Mouse (Mus musculus): ENCODE data around the gene Flt3l.
"Not testable (repeated sequence)": the region's sequence is repeated elsewhere in the genome, so short reads cannot be mapped to it uniquely, and the experiment has no call there.

Gene Flt3l

GRCm38 (mm10) chr7:45135993-45136567 lies at the start of gene Flt3l, which contains the start of gene Gm45713:
Flt3l (minus strand) TSS chr7:45136432.
Gm45713 (minus strand) TSS chr7:45136231.
- DNase-seq (ENCODE audit: low spot score) = peak; percentile 75

GRCm38 (mm10) chr7:45185921-45186320 lies 49.7 kb upstream of the Flt3l start:
- no peak for DNase-seq (ENCODE audit: low spot score)

- no peak for DNase-seq (ENCODE audit: low spot score)
Observed at GRCm38 (mm10) chr7:45183672-45184071, 47.4 kb upstream of the Flt3l start.

GRCm38 (mm10) chr7:45182606-45183005 lies 46.4 kb upstream of the Flt3l start:
- no peak for DNase-seq (ENCODE audit: low spot score)

GRCm38 (mm10) chr7:45182199-45182601 lies 46.0 kb upstream of the Flt3l start:
- peak; percentile 55 for DNase-seq (ENCODE audit: low spot score)

GRCm38 (mm10) chr7:45181540-45181939 lies 45.3 kb upstream of the Flt3l start:
- DNase-seq (ENCODE audit: low spot score) = no peak

- no peak for DNase-seq (ENCODE audit: low spot score)
Observed at GRCm38 (mm10) chr7:45180896-45181477, 44.8 kb upstream of the Flt3l start, which contains the start of gene Pth2. Pth2 (plus strand) TSS chr7:45180995.

GRCm38 (mm10) chr7:45179469-45179868 lies 43.2 kb upstream of the Flt3l start, which contains the start of gene Gfy:
Gfy (minus strand) TSS chr7:45179569.
- no peak for DNase-seq (ENCODE audit: low spot score)

GRCm38 (mm10) chr7:45178550-45178949 lies 42.3 kb upstream of the Flt3l start:
- DNase-seq (ENCODE audit: low spot score) = no peak

- DNase-seq (ENCODE audit: low spot score) = no peak
Observed at GRCm38 (mm10) chr7:45176356-45176755, 40.1 kb upstream of the Flt3l start.

- no peak for DNase-seq (ENCODE audit: low spot score)
Observed at GRCm38 (mm10) chr7:45175929-45176328, 39.7 kb upstream of the Flt3l start.

- DNase-seq (ENCODE audit: low spot score) = no peak
Observed at GRCm38 (mm10) chr7:45175398-45175797, 39.2 kb upstream of the Flt3l start.

GRCm38 (mm10) chr7:45174567-45175280 lies 38.5 kb upstream of the Flt3l start:
- no peak for DNase-seq (ENCODE audit: low spot score)

GRCm38 (mm10) chr7:45173772-45174171 lies 37.5 kb upstream of the Flt3l start:
- DNase-seq (ENCODE audit: low spot score) = not testable (repeated sequence)

- no peak for DNase-seq (ENCODE audit: low spot score)
Observed at GRCm38 (mm10) chr7:45172974-45173373, 36.7 kb upstream of the Flt3l start.

GRCm38 (mm10) chr7:45169495-45169894 lies 33.3 kb upstream of the Flt3l start:
- no peak for DNase-seq (ENCODE audit: low spot score)

- no peak for DNase-seq (ENCODE audit: low spot score)
Observed at GRCm38 (mm10) chr7:45168656-45169055, 32.4 kb upstream of the Flt3l start.

- DNase-seq (ENCODE audit: low spot score) = no peak
Observed at GRCm38 (mm10) chr7:45167761-45168445, 31.7 kb upstream of the Flt3l start.

GRCm38 (mm10) chr7:45166950-45167401 lies 30.7 kb upstream of the Flt3l start:
- no peak for DNase-seq (ENCODE audit: low spot score)

GRCm38 (mm10) chr7:45165701-45166100 lies 29.5 kb upstream of the Flt3l start:
- no peak for DNase-seq (ENCODE audit: low spot score)

- no peak for DNase-seq (ENCODE audit: low spot score)
Observed at GRCm38 (mm10) chr7:45164833-45165232, 28.6 kb upstream of the Flt3l start.

GRCm38 (mm10) chr7:45163735-45164490 lies 27.7 kb upstream of the Flt3l start, which contains the start of gene Slc17a7:
Slc17a7 (plus strand) TSS chr7:45163949.
- no peak for DNase-seq (ENCODE audit: low spot score)
